Mouse (Mus musculus): ENCODE data around the gene Olfr309.
"Not testable (repeated sequence)": the region's sequence is repeated elsewhere in the genome, so short reads cannot be mapped to it uniquely, and the experiment has no call there.

Gene Olfr309

DNA sequence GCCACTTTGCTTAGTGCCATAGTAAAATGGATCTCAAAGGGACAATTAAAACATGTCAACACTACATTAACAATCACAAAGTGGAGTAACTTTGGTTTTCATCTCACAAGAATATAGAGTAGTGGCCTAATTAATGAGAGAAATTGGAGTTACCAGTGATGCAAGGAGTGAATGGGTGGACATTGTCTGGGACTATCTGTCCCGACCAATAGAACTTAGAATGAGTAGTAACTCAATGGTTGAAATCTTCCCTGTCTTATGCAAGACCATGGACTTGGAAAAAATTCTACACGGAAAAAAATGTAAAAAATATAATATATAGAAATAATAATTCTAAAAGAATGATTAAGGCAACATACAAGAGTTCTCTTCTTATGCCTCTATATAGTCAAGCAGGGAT, at the start of gene Olfr309:
TSS of gene Olfr309 (minus strand) at position 101 of the 400 bp plus-strand sequence.
- no peak for DNase-seq (ENCODE audit: low read depth, low spot score)

DNA sequence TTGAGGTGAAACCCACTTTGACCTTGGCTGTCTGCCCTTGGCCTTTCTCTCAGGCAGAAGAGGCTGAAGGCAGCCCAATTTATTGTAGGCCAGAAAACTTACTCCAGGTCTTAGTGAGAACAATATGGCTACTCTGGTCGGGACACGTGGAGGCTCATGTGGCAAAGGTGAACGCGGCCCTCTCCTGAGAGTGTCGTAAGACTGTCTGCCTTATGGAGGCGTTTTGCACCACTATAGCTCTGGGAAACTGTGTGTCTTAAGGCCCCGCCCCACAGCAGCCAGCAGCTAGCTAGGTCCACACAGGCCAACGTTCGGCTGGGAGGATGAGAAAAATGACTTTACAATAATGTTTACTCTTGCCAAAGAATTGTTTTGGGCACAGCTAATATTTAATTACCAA, 32.8 kb upstream of the Olfr309 start:
- not testable (repeated sequence) for DNase-seq (ENCODE audit: low read depth, low spot score)

DNA sequence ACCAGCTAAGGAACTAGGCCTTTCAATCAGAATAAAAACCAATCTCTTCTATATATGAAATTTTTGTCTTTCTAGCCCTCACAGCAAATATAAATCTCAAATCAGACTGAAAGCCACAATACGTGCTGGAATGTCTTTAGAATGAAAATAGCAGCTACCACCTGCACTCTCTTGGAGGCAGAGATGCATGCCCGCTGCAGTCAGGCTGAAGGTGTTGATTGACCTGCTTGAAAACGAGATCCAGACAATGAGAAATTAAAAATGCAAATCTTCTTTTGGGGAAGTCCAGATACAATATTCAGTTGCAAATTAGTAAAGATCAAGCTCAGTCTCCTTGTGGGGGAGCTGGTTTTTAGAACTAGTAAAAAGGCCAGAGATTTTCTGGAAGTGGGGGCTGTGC, 30.7 kb upstream of the Olfr309 start:
- DNase-seq (ENCODE audit: low read depth, low spot score): no peak

DNA sequence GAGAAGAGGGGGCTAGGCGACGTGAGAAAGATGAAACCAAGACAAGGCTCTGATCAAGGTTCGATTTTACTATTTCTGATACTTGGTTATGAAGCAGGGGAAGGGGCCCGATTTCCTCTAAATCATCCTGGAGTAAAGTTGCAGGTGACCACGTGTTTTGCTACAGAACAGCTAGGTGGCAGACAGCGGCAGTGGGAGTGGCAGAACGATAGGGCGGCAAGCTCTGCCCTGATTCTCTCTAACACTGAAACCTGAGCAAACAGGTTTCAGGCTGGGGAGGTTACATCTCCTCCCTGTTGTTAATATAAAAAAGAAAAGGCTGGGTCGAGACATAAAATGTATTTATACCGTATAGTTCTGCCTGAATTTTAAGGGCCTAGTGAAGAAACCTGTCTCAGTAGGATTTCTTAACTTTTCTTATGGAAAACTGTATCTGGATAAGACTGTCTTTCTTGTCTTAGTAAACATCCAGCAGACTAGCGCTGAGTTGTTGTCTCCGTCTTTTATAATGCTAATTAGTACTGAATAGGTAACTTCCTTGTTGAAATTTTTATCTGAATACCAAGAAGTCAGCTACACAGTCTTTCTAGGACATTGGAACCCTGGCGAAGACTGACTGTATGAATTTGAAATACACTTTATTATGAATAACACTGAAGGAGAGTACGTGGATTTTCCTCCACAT, 29.5 kb upstream of the Olfr309 start:
- no peak for DNase-seq (ENCODE audit: low read depth, low spot score)

DNA sequence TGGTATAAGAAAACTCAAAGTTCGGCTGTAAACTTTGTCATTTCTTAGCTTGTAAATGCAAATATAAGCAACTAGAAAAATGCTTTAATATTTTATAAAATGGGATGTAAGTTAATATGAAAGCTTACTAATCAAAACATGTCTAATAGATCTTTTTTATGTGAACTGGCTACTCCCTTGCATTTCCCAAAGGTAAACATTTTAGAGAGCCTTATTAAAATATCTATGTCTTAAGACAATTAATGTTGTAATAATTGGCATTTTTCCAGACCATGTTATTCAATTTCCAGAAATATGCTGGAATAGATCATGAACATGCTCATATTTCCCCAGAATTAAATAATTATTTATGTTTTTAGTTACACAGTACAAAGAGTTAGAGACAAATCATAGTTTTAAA, 24.0 kb upstream of the Olfr309 start, which contains the start of gene Olfr307:
TSS of gene Olfr307 (minus strand) at position 101 of the 400 bp plus-strand sequence.
- DNase-seq (ENCODE audit: low read depth, low spot score): no peak

DNA sequence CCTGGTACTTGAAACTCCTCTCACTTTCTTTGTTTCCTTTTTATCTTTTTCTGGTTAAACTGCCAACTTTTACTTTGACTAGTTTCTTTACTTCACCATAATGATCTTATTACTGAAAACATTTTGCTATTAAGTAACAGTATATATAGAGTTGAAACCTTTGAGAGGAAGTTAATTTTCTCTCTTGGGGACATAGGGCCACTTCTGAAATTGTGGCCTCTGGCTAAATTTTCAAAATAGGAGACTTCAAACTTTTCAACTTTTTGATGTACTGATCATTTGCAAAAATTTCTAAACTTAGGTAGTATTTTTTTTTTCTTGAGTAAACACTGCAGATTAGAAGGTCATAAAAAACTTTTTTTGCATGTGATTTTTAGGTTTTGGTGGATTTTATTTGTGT, 12.0 kb upstream of the Olfr309 start, which contains the start of gene Olfr308:
TSS of gene Olfr308 (minus strand) at position 101 of the 400 bp plus-strand sequence.
- no peak for DNase-seq (ENCODE audit: low read depth, low spot score)

DNA sequence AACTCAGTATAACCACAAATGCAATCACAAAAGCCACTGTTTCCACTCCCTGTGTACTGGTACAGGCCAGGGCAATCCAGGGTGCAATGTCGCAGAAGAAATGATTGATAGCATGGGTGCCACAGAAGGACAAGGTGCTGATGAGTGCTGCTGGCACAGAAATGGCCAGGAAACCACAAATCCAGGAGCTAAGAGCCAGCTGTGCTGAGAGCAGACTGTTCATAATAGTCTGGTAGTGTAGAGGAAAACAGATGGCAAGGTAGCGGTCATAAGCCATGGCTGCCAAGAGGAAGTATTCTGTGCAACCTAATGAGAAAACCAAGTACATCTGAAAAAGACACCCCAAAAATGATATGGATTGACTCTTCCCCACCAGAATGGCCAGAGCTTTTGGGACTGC, 7.8 kb upstream of the Olfr309 start:
- DNase-seq (ENCODE audit: low read depth, low spot score): no peak

DNA sequence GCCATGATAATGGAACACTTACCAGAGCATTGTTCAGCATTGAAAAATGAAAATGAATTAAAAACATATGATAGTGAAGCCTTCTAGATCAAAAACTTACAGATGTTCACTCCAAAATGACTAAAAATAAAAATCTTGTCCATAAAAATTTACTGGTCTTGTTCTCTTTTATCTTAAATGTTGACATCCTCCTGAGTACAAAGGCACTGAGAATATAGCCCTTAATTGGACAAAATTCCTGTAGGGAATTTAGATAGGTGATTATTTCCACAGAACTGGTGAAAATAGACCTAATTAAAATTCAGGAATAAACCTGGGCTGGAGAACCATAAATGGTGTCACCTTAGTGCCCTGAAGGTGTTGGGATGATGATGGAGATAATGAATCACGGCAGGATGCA, 36.4 kb downstream of the Olfr309 start, which contains the start of gene Olfr310:
TSS of gene Olfr310 (minus strand) at position 101 of the 400 bp plus-strand sequence.
- DNase-seq (ENCODE audit: low read depth, low spot score): no peak
